Mouse (Mus musculus) liver, embryonic 15.5 days (tissue): Measurements from ENCODE around the gene Itprip. TPM values are rescaled to one million over a fixed set of nuclear protein-coding genes. Genes with fewer than 3 reads are reported as not detected.

ENCODE experiments used
- ATAC-seq: fragments of 200-750 bp; cut with Nextera tagmentation; 2 replicates; pipeline ENCODE4 v1.8.0; 2017; ENCODE audit warnings: moderate number of reproducible peaks, mild to moderate bottlenecking, moderate library complexity; ENCODE audit not compliant: insufficient read depth
- H3K27ac ChIP-seq: fragments of 300-500 bp; sonication (generic); replicated peaks from 2 replicates; pipeline ENCODE4 v1.5.1; 2015; ENCODE audit warnings: mild to moderate bottlenecking, inconsistent platforms
- H3K27me3 ChIP-seq: fragments of 300-500 bp; sonication (generic); 2 replicates; pipeline ENCODE4 v1.6.1; 2015; ENCODE audit warnings: mild to moderate bottlenecking, inconsistent platforms
- H3K36me3 ChIP-seq: fragments of 300-500 bp; sonication (generic); replicated peaks from 2 replicates; pipeline ENCODE4 v1.6.1; 2015; ENCODE audit warnings: moderate library complexity, mild to moderate bottlenecking, inconsistent platforms
- H3K4me1 ChIP-seq: fragments of 300-500 bp; sonication (generic); replicated peaks from 2 replicates; pipeline ENCODE4 v1.6.1; 2015; ENCODE audit warnings: inconsistent platforms
- H3K4me2 ChIP-seq: fragments of 300-500 bp; sonication (generic); 2 replicates; pipeline ENCODE4 v1.6.1; 2015; ENCODE audit warnings: moderate library complexity, mild to moderate bottlenecking, inconsistent platforms
- H3K4me3 ChIP-seq: fragments of 300-500 bp; sonication (generic); replicated peaks from 2 replicates; pipeline ENCODE4 v1.5.1; 2015; ENCODE audit warnings: mild to moderate bottlenecking, inconsistent platforms
- H3K9ac ChIP-seq: fragments of 300-500 bp; sonication (generic); 2 replicates; pipeline ENCODE4 v1.6.1; 2015; ENCODE audit warnings: moderate library complexity, mild to moderate bottlenecking, inconsistent platforms
- H3K9me3 ChIP-seq: fragments of 300-500 bp; sonication (generic); replicated peaks from 2 replicates; pipeline ENCODE4 v1.6.1; 2016; ENCODE audit warnings: inconsistent platforms
- WGBS: fragments of 180-500 bp; shearing (Covaris S2); methylation state at CpG from one replicate; pipeline ENCODE4 v1.1.7; 2015; ENCODE audit warnings: mixed read lengths; ENCODE audit not compliant: insufficient replicate concordance; 5-methylcytosine and 5-hydroxymethylcytosine counted together
- polyA plus RNA-seq: library from polyadenylated mRNA; unstranded; fragments of >200 nt; fragmentation: Nextera tagmentation; extraction: Ambion mirVana; gene quantifications from 2 replicates; pipeline ENCODE4 v1.2.1, GENCODE M21; 2015

Gene Itprip
- polyA plus RNA-seq, 1 experiment from 2014 or later, result 4.1 TPM

DNA sequence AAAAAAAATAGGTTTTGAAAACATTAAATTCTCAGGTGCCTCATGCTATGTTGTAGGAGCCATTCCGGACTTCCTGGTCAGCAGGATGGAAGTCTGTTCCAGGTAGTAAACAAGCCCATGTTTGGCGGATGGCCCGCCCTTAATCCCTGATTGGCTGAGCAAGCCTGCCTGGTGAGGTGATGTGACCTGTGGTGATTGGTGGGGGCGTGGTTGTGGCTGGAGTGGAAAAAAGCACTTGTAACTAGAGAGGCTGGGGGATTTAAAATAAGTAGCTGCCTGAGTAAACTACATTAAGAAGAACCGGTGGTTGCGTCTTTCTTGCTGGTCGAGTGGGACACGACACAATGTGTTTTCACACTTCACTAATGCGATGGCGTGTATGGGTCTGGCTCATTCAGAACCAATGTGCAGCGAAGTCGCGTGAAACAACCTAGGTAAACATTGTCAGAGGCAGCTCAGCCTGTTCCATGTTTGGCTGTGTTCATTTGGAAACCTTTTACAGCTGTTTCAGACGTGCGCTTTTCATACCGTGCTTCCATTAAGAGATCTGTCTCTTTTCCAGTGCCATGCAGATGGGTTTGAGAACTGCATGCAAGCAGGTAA lies 15.6 kb upstream of the Itprip start:
- Histone ChIP-seq H3K36me3 (no peaks in the 10 kb centered on the region), H3K4me2 (no peak overlapping the region), H3K9ac (no peak overlapping the region), H3K27ac (no peak overlapping the region), H3K4me1 (peaks cover 5% of the 10 kb centered on the region), H3K9me3 (no peaks in the 10 kb centered on the region), H3K27me3 (peaks cover 32% of the 10 kb centered on the region), H3K4me3 (no peak overlapping the region)
- ATAC-seq, result no peak; the same call in 1 of the 2 replicates
- WGBS, result 66% methylated on average over 16 of the region's 16 CpGs

- Histone ChIP-seq H3K4me2 (no peak overlapping the region), H3K36me3 (no peaks in the 10 kb centered on the region), H3K27me3 (peaks cover 29% of the 10 kb centered on the region), H3K27ac (no peak overlapping the region), H3K4me1 (peaks cover 5% of the 10 kb centered on the region), H3K9ac (no peak overlapping the region), H3K9me3 (no peaks in the 10 kb centered on the region), H3K4me3 (no peak overlapping the region)
- WGBS, result 74% methylated on average over 8 of the region's 8 CpGs
- no peak for ATAC-seq
These were observed 15.0 kb upstream of the Itprip start for GRCm38 (mm10) chr19:47934146-47934545.

GRCm38 (mm10) chr19:47931982-47932638 lies 13.0 kb upstream of the Itprip start:
- Histone ChIP-seq H3K4me1 (no peaks in the 10 kb centered on the region), H3K27me3 (peaks cover 8% of the 10 kb centered on the region), H3K27ac (no peak overlapping the region), H3K9me3 (no peaks in the 10 kb centered on the region), H3K4me3 (no peak overlapping the region), H3K9ac (no peak overlapping the region), H3K36me3 (no peaks in the 10 kb centered on the region), H3K4me2 (no peak overlapping the region)
- 31% methylated on average over 7 of the region's 7 CpGs for WGBS
- ATAC-seq, result no peak

DNA sequence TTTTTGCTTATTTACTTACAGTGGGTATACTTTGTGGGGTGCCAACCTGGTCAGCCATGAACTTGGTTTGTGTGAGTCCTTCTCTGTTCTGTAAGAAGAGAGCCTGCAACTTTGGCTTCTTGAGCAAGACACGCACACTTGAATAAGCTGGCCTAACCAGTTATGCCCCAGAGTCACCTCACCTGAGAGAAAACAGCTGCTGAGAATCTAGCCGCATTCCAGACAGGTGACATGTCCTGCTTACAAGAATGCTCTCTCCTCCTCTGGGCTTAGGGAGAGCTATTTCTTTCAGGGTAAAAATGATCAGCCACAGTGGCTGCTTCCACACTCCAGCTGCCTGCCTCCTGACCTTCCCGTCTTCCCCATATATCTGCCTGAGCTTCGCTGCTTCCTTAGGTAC lies 9.9 kb upstream of the Itprip start:
- Histone ChIP-seq H3K36me3 (no peaks in the 10 kb centered on the region), H3K27me3 (no peaks in the 10 kb centered on the region), H3K4me2 (no peak overlapping the region), H3K27ac (no peak overlapping the region), H3K9me3 (no peaks in the 10 kb centered on the region), H3K4me1 (no peaks in the 10 kb centered on the region), H3K4me3 (no peak overlapping the region), H3K9ac (no peak overlapping the region)
- WGBS, result 72% methylated on average over 4 of the region's 4 CpGs
- ATAC-seq, result no peak

- no peak for ATAC-seq
- 63% methylated on average over 2 of the region's 2 CpGs for WGBS
- no peaks in the 10 kb centered on the region for H3K9me3 ChIP-seq
- H3K36me3 ChIP-seq, result no peaks in the 10 kb centered on the region
- no peaks in the 10 kb centered on the region for H3K4me1 ChIP-seq
- H3K27me3 ChIP-seq, result no peaks in the 10 kb centered on the region
- H3K27ac ChIP-seq, result no peak overlapping the region
- H3K4me3 ChIP-seq, result no peak overlapping the region
- H3K9ac ChIP-seq, result no peak overlapping the region
- H3K4me2 ChIP-seq, result no peak overlapping the region
These were observed 7.9 kb upstream of the Itprip start for GRCm38 (mm10) chr19:47927032-47927431.

- H3K4me2 ChIP-seq, result no peak overlapping the region
- no peak overlapping the region for H3K9ac ChIP-seq
- no peaks in the 10 kb centered on the region for H3K27me3 ChIP-seq
- no peak for ATAC-seq
- H3K36me3 ChIP-seq, result no peaks in the 10 kb centered on the region
- 61% methylated on average over 7 of the region's 7 CpGs for WGBS
- H3K4me1 ChIP-seq, result no peaks in the 10 kb centered on the region
- no peaks in the 10 kb centered on the region for H3K9me3 ChIP-seq
- H3K27ac ChIP-seq, result no peak overlapping the region
- H3K4me3 ChIP-seq, result no peak overlapping the region
These were observed 6.7 kb upstream of the Itprip start for GRCm38 (mm10) chr19:47925819-47926218.

DNA sequence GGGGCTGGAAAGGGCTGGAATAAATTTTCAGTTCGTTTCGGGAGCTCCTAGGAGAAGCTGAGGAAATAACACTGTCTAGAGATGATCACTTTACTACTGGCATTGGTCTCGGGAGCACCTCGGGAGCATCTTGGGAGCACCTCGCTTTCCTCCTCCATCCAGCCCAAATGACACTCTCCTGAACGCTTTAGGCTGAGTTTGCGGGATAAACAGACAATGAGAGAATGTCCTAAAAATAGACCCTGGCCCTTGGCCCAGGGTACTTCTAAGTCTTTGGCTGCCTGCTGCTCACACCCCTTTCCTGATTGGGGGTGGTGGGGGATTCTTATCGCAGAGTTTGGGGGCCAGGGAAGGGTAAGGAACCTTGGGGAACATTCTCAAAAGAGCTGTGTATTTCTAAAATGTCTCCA lies 872 bp upstream of the Itprip start:
- Histone ChIP-seq H3K4me2 (peak overlapping the region; percentile 91), H3K4me1 (peaks cover 36% of the 10 kb centered on the region), H3K4me3 (peak overlapping the region; percentile 74), H3K27ac (peak overlapping the region; percentile 64), H3K27me3 (no peaks in the 10 kb centered on the region), H3K9me3 (no peaks in the 10 kb centered on the region), H3K36me3 (no peaks in the 10 kb centered on the region), H3K9ac (peak overlapping the region; percentile 73)
- no peak for ATAC-seq
- WGBS, result 4% methylated on average over 8 of the region's 8 CpGs

DNA sequence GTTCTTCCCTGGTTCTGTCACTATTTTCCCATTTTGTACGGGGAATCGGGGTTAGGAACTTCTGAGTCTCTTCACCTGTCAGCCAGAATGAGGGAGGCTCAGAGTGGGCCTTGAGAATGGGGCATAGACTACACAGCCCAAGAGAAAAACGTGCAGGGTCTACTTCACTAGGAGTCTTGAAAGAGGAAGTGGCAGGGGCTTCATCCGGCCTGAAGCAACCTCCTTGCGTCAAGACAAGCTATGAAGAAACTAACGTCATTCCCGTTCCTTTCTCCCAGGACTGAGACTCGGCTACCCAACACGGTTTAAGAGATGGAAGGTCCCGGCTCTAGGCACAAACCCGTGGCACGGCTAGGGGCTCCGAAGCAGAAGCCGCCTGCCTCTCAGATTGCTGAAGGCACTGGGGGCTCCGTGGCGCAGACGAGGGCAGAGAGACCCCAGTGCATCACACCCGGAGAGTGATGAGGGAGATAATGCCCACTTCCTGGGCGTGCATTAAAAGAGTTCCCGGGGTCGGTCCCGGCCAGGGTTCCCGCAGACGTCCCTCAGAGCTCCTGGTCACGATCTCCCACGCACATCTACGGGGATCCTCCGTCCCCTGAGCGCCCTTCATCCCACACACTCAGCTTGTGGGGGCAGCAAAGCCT lies 521 bp downstream of the Itprip start:
- H3K9ac ChIP-seq, result peak overlapping the region; percentile 73
- WGBS, result under 1% methylated on average over 29 of the region's 29 CpGs
- peak; percentile 17 for ATAC-seq

GRCm38 (mm10) chr19:47918016-47918415 lies 1.1 kb downstream of the Itprip start:
- Histone ChIP-seq H3K4me3 (peak overlapping the region; percentile 74), H3K9ac (peak overlapping the region; percentile 73; the same call in 1 of the 2 replicates), H3K4me2 (peak overlapping the region; percentile 91), H3K9me3 (no peaks in the 10 kb centered on the region), H3K27me3 (no peaks in the 10 kb centered on the region), H3K36me3 (0 out of 2 replicates have a peak, but pooled peaks cover 3% of the 10 kb centered on the region), H3K4me1 (peaks cover 36% of the 10 kb centered on the region), H3K27ac (peak overlapping the region; percentile 64; the same call in 1 of the 2 replicates)
- no peak for ATAC-seq
- 23% methylated on average over 9 of the region's 9 CpGs for WGBS

More for the DNA sequence above, 521 bp downstream of the Itprip start:
- Histone ChIP-seq H3K36me3 (0 out of 2 replicates have a peak, but pooled peaks cover under 1% of the 10 kb centered on the region), H3K9me3 (no peaks in the 10 kb centered on the region), H3K27me3 (no peaks in the 10 kb centered on the region), H3K27ac (peak overlapping the region; percentile 64), H3K4me3 (peak overlapping the region; percentile 74), H3K4me1 (peaks cover 36% of the 10 kb centered on the region), H3K4me2 (peak overlapping the region; percentile 91)

DNA sequence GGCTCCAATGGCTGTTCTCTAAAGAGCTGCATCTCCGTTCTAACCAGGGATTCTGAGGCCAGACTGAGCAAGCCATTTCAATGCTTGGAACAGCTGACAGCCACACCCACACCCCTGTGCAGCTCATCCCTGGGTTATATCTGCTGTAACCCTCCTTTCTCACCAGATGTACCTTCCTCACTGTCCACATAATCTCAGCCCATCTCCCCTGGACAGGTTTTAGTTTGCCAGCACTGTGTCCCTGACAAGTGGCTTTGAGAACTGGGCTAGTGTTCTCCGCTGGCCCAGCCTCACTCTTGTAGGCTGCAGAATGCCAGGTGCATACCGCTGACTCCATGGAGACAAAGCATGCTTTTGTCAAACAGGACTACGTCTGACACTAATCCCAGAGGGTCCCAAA lies 1.7 kb downstream of the Itprip start:
- peak overlapping the region; percentile 74 for H3K4me3 ChIP-seq
- H3K4me1 ChIP-seq, result peaks cover 36% of the 10 kb centered on the region
- ATAC-seq, result no peak
- H3K36me3 ChIP-seq, result 0 out of 2 replicates have a peak, but pooled peaks cover 3% of the 10 kb centered on the region
- no peak overlapping the region for H3K27ac ChIP-seq
- no peaks in the 10 kb centered on the region for H3K27me3 ChIP-seq
- no peaks in the 10 kb centered on the region for H3K9me3 ChIP-seq
- H3K4me2 ChIP-seq, result peak overlapping the region; percentile 91
- H3K9ac ChIP-seq, result 0 out of 2 replicates have a peak overlapping the region, but pooled peaks have one; percentile 73
- 57% methylated on average over 4 of the region's 4 CpGs for WGBS

GRCm38 (mm10) chr19:47915251-47915650 lies 3.8 kb downstream of the Itprip start:
- WGBS, result 60% methylated on average over 4 of the region's 4 CpGs
- H3K9me3 ChIP-seq, result no peaks in the 10 kb centered on the region
- no peak overlapping the region for H3K4me2 ChIP-seq
- no peak overlapping the region for H3K27ac ChIP-seq
- ATAC-seq, result no peak
- no peak overlapping the region for H3K9ac ChIP-seq
- 0 out of 2 replicates have a peak, but pooled peaks cover 7% of the 10 kb centered on the region for H3K36me3 ChIP-seq
- H3K27me3 ChIP-seq, result no peaks in the 10 kb centered on the region
- peaks cover 48% of the 10 kb centered on the region for H3K4me1 ChIP-seq
- no peak overlapping the region for H3K4me3 ChIP-seq
